Mouse (Mus musculus) lung, adult 2 months (tissue): ENCODE results near the gene Whamm.

Source experiments
- CTCF ChIP-seq: fragments of 200-500 bp; IDR thresholded peaks from 2 replicates; pipeline ENCODE4 v1.5.1; 2011; ENCODE audit warnings: mild to moderate bottlenecking, low read length, control low read depth; ENCODE audit not compliant: insufficient read depth
- POLR2A ChIP-seq: fragments of 200-500 bp; IDR thresholded peaks from 2 replicates; pipeline ENCODE4 v1.6.1; 2011; ENCODE audit warnings: low read depth, mild to moderate bottlenecking, control low read depth, low read length, borderline replicate concordance; ENCODE audit errors: extremely low read depth

GRCm38 (mm10) chr7:81560101-81561049, 10.7 kb upstream of the Whamm start:
- no peak for TF ChIP-seq POLR2A
- no peak for TF ChIP-seq CTCF
